Mouse (Mus musculus) brain, embryonic 14.5 days (tissue): ENCODE measurements around the gene Fam126b.

Experiments used
- CTCF ChIP-seq: fragments of 200-500 bp; IDR thresholded peaks from 2 replicates; pipeline ENCODE4 v1.5.1; 2012; ENCODE audit warnings: inconsistent platforms, mild to moderate bottlenecking, moderate library complexity, borderline replicate concordance; ENCODE audit not compliant: insufficient read depth, insufficient read length; ENCODE audit errors: extremely low read depth
- POLR2A ChIP-seq: fragments of 200-500 bp; IDR thresholded peaks from 2 replicates; pipeline ENCODE4 v1.6.1; 2012; ENCODE audit warnings: mild to moderate bottlenecking, inconsistent platforms, borderline replicate concordance; ENCODE audit not compliant: poor library complexity, insufficient read depth, insufficient read length, severe bottlenecking; ENCODE audit errors: extremely low read depth

- TF ChIP-seq CTCF (no peak), POLR2A (no peak)
These were observed 36.0 kb upstream of the Fam126b start for GRCm38 (mm10) chr1:58621996-58622748.
